Mouse (Mus musculus): ENCODE data around the gene Slc3a2.

The Slc3a2 gene

GRCm38 (mm10) chr19:8719037-8719436 is 4.1 kb downstream of the Slc3a2 start:
- ChIA-PET POLR2A (interaction anchor here in 2 of 4 experiments (0.7 to 20.5 kb wide), 21 partner anchors 9 to 247 kb away, joined by 3 to 1732 read pairs (median 9); partner anchors contain the start of genes 1700092M07Rik (in 2 of the 2), Nxf1 (in 2 of the 2), Slc3a2 (in 2 of the 2) and Stx5a (in 2 of the 2)), CTCF (interaction anchor here (0.6 to 1.8 kb wide), 13 partner anchors 15 to 234 kb away, joined by 3 to 8 read pairs (median 4); partner anchors contain the start of genes 1700092M07Rik (in 1 of the 4), Gng3 (in 1 of the 4), Tmem179b (in 1 of the 4) and Tut1 (in 1 of the 4))

- ChIA-PET CTCF (interaction anchor here (0.6 to 1.8 kb wide), 81 partner anchors 8 to 1616 kb away, joined by 3 to 21 read pairs (median 4); partner anchors contain the start of genes 1700092M07Rik (in 2 of the 4), Tut1 (in 2 of the 4), AC129217.1 (in 1 of the 4) and B3gat3 (in 1 of the 4)), POLR2A (interaction anchor here (0.6 to 20.5 kb wide), 43 partner anchors 8 to 1723 kb away, joined by 3 to 1732 read pairs (median 5); partner anchors contain the start of genes 1700092M07Rik (in 2 of the 4), 1810009A15Rik (in 2 of the 4), Gm49416 (in 2 of the 4) and Nxf1 (in 2 of the 4))
These were observed 4.8 kb downstream of the Slc3a2 start for GRCm38 (mm10) chr19:8718357-8718756.

GRCm38 (mm10) chr19:8716767-8717475 is 6.2 kb downstream of the Slc3a2 start:
- ChIA-PET POLR2A (interaction anchor here (0.7 to 20.5 kb wide), 59 partner anchors 9 to 1677 kb away, joined by 3 to 1732 read pairs (median 5); partner anchors contain the start of genes 1700092M07Rik (in 3 of the 4), Slc3a2 (in 3 of the 4), 1810009A15Rik (in 2 of the 4) and Eef1g (in 2 of the 4)), CTCF (interaction anchor here in 2 of 4 experiments (0.6 to 1.8 kb wide), 8 partner anchors 11 to 1641 kb away, joined by 3 to 10 read pairs (median 4); partner anchors contain the start of genes Nxf1 (in 1 of the 2) and Tmem179b (in 1 of the 2))

- CTCF ChIA-PET, result interaction anchor here in 2 of 4 experiments (0.6 to 1.8 kb wide), 10 partner anchors 12 to 1641 kb away, joined by 3 to 11 read pairs (median 4); partner anchors contain the start of gene Nxf1 (in 1 of the 2)
- POLR2A ChIA-PET, result interaction anchor here (0.6 to 20.5 kb wide), 86 partner anchors 9 to 1765 kb away, joined by 3 to 1732 read pairs (median 4); partner anchors contain the start of genes 1700092M07Rik (in 3 of the 4), 1810009A15Rik (in 3 of the 4), Eef1g (in 3 of the 4) and Gm49416 (in 3 of the 4)
These were observed 7.1 kb downstream of the Slc3a2 start for GRCm38 (mm10) chr19:8715868-8716766.

GRCm38 (mm10) chr19:8714653-8715481 is 8.3 kb downstream of the Slc3a2 start:
- ChIA-PET POLR2A (interaction anchor here (0.6 to 20.5 kb wide), 79 partner anchors 7 to 1474 kb away, joined by 3 to 1732 read pairs (median 6); partner anchors contain the start of genes 1810009A15Rik (in 4 of the 4), Gm49416 (in 4 of the 4), Slc3a2 (in 4 of the 4) and Gng3 (in 3 of the 4)), CTCF (interaction anchor here in 3 of 4 experiments (0.5 to 3.3 kb wide), 5 partner anchors 8 to 1331 kb away, joined by 3 to 39 read pairs (median 3); partner anchors contain the start of gene Slc3a2 (in 2 of the 3))

- CTCF ChIA-PET, result interaction anchor here (0.6 to 3.3 kb wide), 12 partner anchors 8 to 239 kb away, joined by 3 to 39 read pairs (median 4); partner anchors contain the start of genes Slc3a2 (in 3 of the 4), Tmem179b (in 1 of the 4), Ttc9c (in 1 of the 4) and Tut1 (in 1 of the 4)
- POLR2A ChIA-PET, result interaction anchor here (0.7 to 20.5 kb wide), 126 partner anchors 8 to 1745 kb away, joined by 3 to 1732 read pairs (median 6); partner anchors contain the start of genes Slc3a2 (in 4 of the 4), 1700092M07Rik (in 3 of the 4), 1810009A15Rik (in 3 of the 4) and Gm49416 (in 3 of the 4)
These were observed 9.0 kb downstream of the Slc3a2 start for GRCm38 (mm10) chr19:8713997-8714652.

- CTCF ChIA-PET, result interaction anchor here (0.5 to 3.3 kb wide), 21 partner anchors 9 to 1673 kb away, joined by 3 to 39 read pairs (median 4); partner anchors contain the start of genes Slc3a2 (in 3 of the 4), Stip1 (in 1 of the 4), Tmem179b (in 1 of the 4) and Ttc9c (in 1 of the 4)
- POLR2A ChIA-PET, result interaction anchor here (0.6 to 20.5 kb wide), 175 partner anchors 9 to 1772 kb away, joined by 3 to 1732 read pairs (median 4); partner anchors contain the start of genes Slc3a2 (in 4 of the 4), 1700092M07Rik (in 3 of the 4), 1810009A15Rik (in 3 of the 4) and Gm49416 (in 3 of the 4)
These were observed 9.7 kb downstream of the Slc3a2 start for GRCm38 (mm10) chr19:8713306-8713996.

- CTCF ChIA-PET, result interaction anchor here (0.7 to 3.3 kb wide), 17 partner anchors 9 to 1673 kb away, joined by 3 to 39 read pairs (median 4); partner anchors contain the start of genes Slc3a2 (in 2 of the 4), Stip1 (in 1 of the 4), Tmem179b (in 1 of the 4) and Ttc9c (in 1 of the 4)
- POLR2A ChIA-PET, result interaction anchor here (0.6 to 20.5 kb wide), 147 partner anchors 8 to 1772 kb away, joined by 3 to 1732 read pairs (median 5); partner anchors contain the start of genes Slc3a2 (in 4 of the 4), 1700092M07Rik (in 3 of the 4), 1810009A15Rik (in 3 of the 4) and Gm49416 (in 3 of the 4)
These were observed 10.3 kb downstream of the Slc3a2 start for GRCm38 (mm10) chr19:8712870-8713305.

- ChIA-PET POLR2A (interaction anchor here (0.5 to 20.5 kb wide), 92 partner anchors 8 to 1771 kb away, joined by 3 to 1732 read pairs (median 7); partner anchors contain the start of genes Slc3a2 (in 4 of the 4), 1700092M07Rik (in 3 of the 4), 1810009A15Rik (in 3 of the 4) and Gm49416 (in 3 of the 4)), CTCF (interaction anchor here (0.7 to 3.3 kb wide), 9 partner anchors 10 to 1672 kb away, joined by 3 to 39 read pairs (median 3); partner anchors contain the start of genes Slc3a2 (in 2 of the 4) and Stip1 (in 1 of the 4))
These were observed 11.0 kb downstream of the Slc3a2 start for GRCm38 (mm10) chr19:8711949-8712869.

GRCm38 (mm10) chr19:8711506-8711905 is 11.7 kb downstream of the Slc3a2 start:
- ChIA-PET CTCF (no interaction called here), POLR2A (interaction anchor here (0.6 to 23.4 kb wide), 26 partner anchors 9 to 1105 kb away, joined by 3 to 1732 read pairs (median 28); partner anchors contain the start of genes Slc3a2 (in 4 of the 4), Nxf1 (in 3 of the 4), 1700092M07Rik (in 2 of the 4) and Gng3 (in 2 of the 4))

- POLR2A ChIA-PET, result interaction anchor here (0.6 to 23.4 kb wide), 35 partner anchors 8 to 1103 kb away, joined by 3 to 974 read pairs (median 4); partner anchors contain the start of genes Slc3a2 (in 4 of the 4), Hnrnpul2 (in 3 of the 4), 1810009A15Rik (in 2 of the 4) and Gm49416 (in 2 of the 4)
These were observed 13.1 kb downstream of the Slc3a2 start for GRCm38 (mm10) chr19:8710057-8710456.

GRCm38 (mm10) chr19:8708954-8709353 is 14.2 kb downstream of the Slc3a2 start:
- ChIA-PET POLR2A (interaction anchor here (0.6 to 23.4 kb wide), 36 partner anchors 7 to 1667 kb away, joined by 3 to 974 read pairs (median 4); partner anchors contain the start of genes Slc3a2 (in 4 of the 4), Nxf1 (in 2 of the 4), Tmem179b (in 2 of the 4) and 1810009A15Rik (in 1 of the 4)), CTCF (interaction anchor here in 2 of 4 experiments (0.5 to 1.4 kb wide), 4 partner anchors 9 to 14 kb away, joined by 3 to 9 read pairs (median 6); partner anchors contain the start of gene Slc3a2 (in 1 of the 2))

More at GRCm38 (mm10) chr19:8710057-8710456, 13.1 kb downstream of the Slc3a2 start:
- CTCF ChIA-PET, result interaction anchor here in 2 of 4 experiments (1.0 to 1.4 kb wide), 2 partner anchors 8 kb away, joined by 5 to 9 read pairs; no protein-coding TSS in a partner anchor

Data from embryonic stem cell, embryonic (primary cell).